Mouse (Mus musculus) mouse embryonic stem cell (cell line): ENCODE results near the gene Shld1.

Source experiments
- in situ Hi-C, 2 experiments: fragments of 300-500 bp; cut with MboI; formaldehyde crosslinking; loops; 1 replicate in 1 of 2; 3 replicates in 1 of 2; pipeline ENCODE4 v1.14.3; 2019 to 2020; ENCODE audit warnings: low sequenced_read_pairs in 2 of 2, low pct_unique_long_range_greater_than_20kb in 1 of 2, mixed read lengths in 1 of 2; ENCODE audit not compliant: unreplicated experiment in 1 of 2

Shld1 gene

GRCm38 (mm10) chr2:132751141-132752066, 64.7 kb downstream of the Shld1 start:
- in situ Hi-C loops = no loop called here

- in situ Hi-C loops = no loop called here
Observed at GRCm38 (mm10) chr2:132752398-132752797, 65.7 kb downstream of the Shld1 start.

- in situ Hi-C loops = no loop called here
Observed at GRCm38 (mm10) chr2:132753137-132753536, 66.4 kb downstream of the Shld1 start.

GRCm38 (mm10) chr2:132757911-132758310, 71.2 kb downstream of the Shld1 start:
- in situ Hi-C loops = no loop called here

GRCm38 (mm10) chr2:132770822-132771221, 84.1 kb downstream of the Shld1 start:
- in situ Hi-C loops = no loop called here

- in situ Hi-C loops = no loop called here
Observed at GRCm38 (mm10) chr2:132780978-132781377, 94.2 kb downstream of the Shld1 start, which contains the start of gene Chgb. Chgb (plus strand) TSS chr2:132781278.

- in situ Hi-C loops = no loop called here
Observed at GRCm38 (mm10) chr2:132781439-132782068, 94.8 kb downstream of the Shld1 start.

- in situ Hi-C loops = no loop called here
Observed at GRCm38 (mm10) chr2:132784039-132784438, 97.3 kb downstream of the Shld1 start.

GRCm38 (mm10) chr2:132793441-132794203, 106.9 kb downstream of the Shld1 start:
- in situ Hi-C loops = no loop called here

- in situ Hi-C loops = no loop called here
Observed at GRCm38 (mm10) chr2:132794204-132794586, 107.5 kb downstream of the Shld1 start.
